Mouse (Mus musculus): Measurements from ENCODE around the gene Dnm3. TPM values are rescaled to one million over a fixed set of nuclear protein-coding genes. Genes with fewer than 3 reads are reported as not detected.

Gene Dnm3
- total RNA-seq, 4 experiments from 2014 or later = 4.6 to 7.6 (median 6.2) TPM

- DNase-seq (ENCODE audit: low spot score in 2 of 2) = no peak
These were observed 225.0 kb downstream of the Dnm3 start for GRCm38 (mm10) chr1:162252869-162253268.

- DNase-seq (ENCODE audit: low spot score in 2 of 2) = no peak
These were observed 230.6 kb downstream of the Dnm3 start for GRCm38 (mm10) chr1:162247216-162247615.

GRCm38 (mm10) chr1:162243651-162243990 lies 234.2 kb downstream of the Dnm3 start:
- no peak for DNase-seq (ENCODE audit: low spot score in 2 of 2)

DNA sequence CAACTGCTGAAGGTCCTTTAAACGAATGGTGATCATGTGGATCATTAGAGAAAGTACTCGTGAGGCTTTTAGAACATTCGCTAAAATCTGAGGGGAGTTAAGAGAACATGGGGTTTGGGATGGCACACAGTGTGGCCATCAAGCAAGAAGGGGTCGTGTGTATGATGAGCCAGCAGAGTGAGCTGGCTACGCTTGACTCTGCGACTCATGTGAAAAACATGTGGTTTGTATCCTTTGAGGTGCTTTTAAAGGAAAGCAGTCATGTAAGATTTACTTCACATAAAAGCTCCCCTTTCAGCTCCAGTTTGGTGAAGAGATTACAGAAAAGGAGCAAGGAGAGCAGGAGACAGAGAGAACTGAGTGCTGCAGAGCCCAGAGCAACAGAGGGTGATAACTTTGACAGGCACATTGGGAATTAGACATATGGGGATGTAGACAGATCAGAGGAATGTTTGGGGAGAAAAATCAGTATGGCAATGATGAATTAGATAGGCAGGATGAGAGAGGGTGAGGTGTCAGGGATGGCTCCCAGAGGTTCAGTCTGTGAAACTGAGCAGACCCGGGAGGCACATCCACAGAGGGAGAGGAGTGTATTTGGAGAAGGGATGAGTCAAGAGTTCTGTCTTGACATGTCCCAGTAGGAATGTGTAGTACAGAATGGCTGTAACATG lies 234.7 kb downstream of the Dnm3 start:
- no peak for DNase-seq (ENCODE audit: low spot score in 2 of 2)

DNA sequence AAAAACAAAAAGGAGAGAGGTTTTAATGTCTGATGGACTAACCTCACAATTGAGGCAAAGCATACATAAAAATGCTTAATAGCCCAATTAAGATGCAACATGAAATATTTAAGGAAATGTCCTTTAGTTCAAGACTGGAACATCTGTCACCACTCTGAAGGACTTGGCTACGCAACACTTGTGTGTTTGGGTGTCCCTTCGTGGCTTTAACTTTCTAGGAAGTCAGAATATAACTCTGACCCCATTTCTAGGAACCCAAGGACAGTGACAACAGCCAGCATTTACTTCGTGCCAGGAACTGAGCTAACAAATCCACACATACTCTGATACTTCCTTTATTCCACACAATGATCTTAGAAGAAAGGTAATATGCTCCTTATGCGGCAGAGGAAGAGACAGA lies 237.1 kb downstream of the Dnm3 start:
- no peak for DNase-seq (ENCODE audit: low spot score in 2 of 2)

- DNase-seq (ENCODE audit: low spot score in 2 of 2) = no peak
These were observed 239.2 kb downstream of the Dnm3 start for GRCm38 (mm10) chr1:162238646-162239045.

GRCm38 (mm10) chr1:162236624-162237159 lies 241.1 kb downstream of the Dnm3 start:
- DNase-seq (ENCODE audit: low spot score in 2 of 2) = no peak

DNA sequence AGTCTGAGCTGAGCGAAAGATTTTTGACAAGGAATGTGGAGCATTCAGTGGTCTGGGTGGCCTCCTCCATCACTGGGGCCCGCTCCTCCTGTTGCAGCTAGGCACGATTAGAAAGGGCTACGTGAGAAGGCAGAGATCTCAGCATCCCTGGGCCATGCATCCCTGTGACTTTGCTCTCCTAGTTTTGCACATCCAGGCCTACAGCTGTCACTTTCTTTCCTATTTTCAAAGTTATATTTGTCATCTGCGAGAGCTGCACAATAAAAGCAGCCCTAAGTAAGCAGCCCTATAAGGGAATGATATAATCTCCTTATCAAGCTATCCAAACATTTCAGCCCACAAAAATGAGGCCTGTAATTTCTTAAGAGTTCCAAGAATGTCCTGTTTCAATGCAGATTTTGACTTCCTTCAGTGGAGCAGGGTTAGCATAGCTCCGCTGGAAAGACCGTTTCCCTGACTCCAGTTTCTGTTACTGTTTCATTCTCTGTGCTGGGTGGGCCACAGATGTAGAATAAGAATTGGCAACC lies 252.2 kb downstream of the Dnm3 start:
- DNase-seq (ENCODE audit: low spot score in 2 of 2) = no peak

- DNase-seq (ENCODE audit: low spot score in 2 of 2) = no peak
These were observed 252.8 kb downstream of the Dnm3 start for GRCm38 (mm10) chr1:162224817-162225605.

- DNase-seq (ENCODE audit: low spot score in 2 of 2) = no peak
These were observed 253.8 kb downstream of the Dnm3 start for GRCm38 (mm10) chr1:162224061-162224460.

GRCm38 (mm10) chr1:162223258-162223940 lies 254.4 kb downstream of the Dnm3 start:
- DNase-seq (ENCODE audit: low spot score in 2 of 2) = no peak

DNA sequence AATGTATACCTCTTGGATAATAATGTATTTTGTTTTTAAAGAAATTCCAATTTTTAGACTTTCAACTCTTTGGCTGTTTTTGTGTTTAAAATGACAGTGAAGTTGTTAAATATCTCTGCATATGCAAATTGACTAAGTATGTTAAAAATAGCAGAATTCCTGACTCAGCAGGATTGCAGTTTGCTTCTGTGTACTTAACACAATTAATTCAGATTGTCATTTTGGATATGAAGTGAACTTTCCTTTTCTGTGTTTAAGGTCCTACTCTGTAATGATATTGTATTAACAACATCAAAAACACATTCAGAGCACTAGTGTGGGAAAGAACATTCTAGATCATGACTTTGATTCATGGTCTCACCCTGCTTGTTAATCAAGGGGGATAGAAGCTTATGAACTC lies 255.5 kb downstream of the Dnm3 start:
- DNase-seq (ENCODE audit: low spot score in 2 of 2) = no peak

GRCm38 (mm10) chr1:162221801-162222301 lies 256.0 kb downstream of the Dnm3 start:
- DNase-seq (ENCODE audit: low spot score in 2 of 2) = no peak

DNA sequence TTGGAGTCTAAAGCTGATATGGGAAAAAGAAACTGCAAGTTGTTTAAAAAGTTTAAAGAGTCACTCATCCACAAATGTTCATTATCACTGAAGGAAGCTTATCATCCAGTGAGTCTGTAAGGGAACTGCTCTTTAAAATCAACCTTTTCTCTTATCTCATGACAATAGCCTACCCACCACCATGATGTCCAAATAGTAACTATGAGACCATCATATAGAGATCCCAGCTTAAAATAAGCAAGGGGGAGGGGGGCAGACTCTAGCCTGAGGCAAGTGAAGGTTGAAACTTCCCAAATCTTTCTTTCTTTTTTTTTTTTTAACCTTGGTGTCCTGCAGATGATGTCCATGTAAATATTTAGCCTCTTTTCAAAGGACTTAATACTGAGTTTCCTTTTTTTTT lies 256.9 kb downstream of the Dnm3 start:
- no peak for DNase-seq (ENCODE audit: low spot score in 2 of 2)

- no peak for DNase-seq (ENCODE audit: low spot score in 2 of 2)
These were observed 258.1 kb downstream of the Dnm3 start for GRCm38 (mm10) chr1:162219781-162220180.

- DNase-seq (ENCODE audit: low spot score in 2 of 2) = no peak
These were observed 259.2 kb downstream of the Dnm3 start for GRCm38 (mm10) chr1:162218530-162219180.

- peak; percentile 56 to 64 for DNase-seq (ENCODE audit: low spot score in 2 of 2)
These were observed 260.4 kb downstream of the Dnm3 start for GRCm38 (mm10) chr1:162217340-162217974.

DNA sequence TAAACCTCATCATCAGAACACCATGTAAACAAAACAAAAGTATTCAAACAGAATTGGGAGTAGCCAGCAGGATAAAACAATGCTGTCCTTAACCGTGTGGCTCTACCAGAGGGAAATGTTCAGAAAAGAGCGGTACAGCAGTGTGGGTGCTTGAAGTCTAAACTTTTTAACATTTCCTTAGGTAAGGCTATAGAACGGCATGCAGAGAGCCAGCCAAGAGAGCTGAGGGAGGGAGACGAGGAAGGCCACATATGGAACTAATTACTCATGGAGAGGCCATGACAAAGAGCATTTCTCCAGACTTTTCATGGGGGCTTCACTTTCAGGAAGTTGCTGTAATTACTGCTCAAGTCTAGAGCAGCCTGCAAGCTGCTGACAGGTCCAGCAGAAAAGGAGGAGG lies 261.2 kb downstream of the Dnm3 start:
- DNase-seq (ENCODE audit: low spot score in 2 of 2) = no peak

- no peak for DNase-seq (ENCODE audit: low spot score in 2 of 2)
These were observed 262.1 kb downstream of the Dnm3 start for GRCm38 (mm10) chr1:162215743-162216142.

DNA sequence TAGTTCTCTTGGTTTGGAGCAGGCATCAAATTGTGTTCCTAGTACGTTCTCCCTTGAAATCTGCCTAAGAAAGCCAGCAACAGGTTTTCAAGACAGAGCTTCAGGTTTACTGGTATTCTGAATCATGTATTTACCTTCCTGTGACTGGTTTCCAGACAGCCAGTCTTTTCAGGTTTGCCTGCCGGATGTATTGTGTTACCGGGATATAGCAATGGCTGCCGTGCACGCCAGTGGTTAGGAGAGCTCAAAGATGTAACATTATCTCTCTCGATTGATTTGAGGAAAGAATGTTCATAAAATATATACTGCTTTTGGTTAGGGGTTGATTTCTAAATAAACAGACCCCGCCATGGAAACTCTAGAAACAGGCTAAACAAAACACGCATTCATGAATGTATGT lies 264.8 kb downstream of the Dnm3 start:
- DNase-seq (ENCODE audit: low spot score in 2 of 2) = no peak

DNA sequence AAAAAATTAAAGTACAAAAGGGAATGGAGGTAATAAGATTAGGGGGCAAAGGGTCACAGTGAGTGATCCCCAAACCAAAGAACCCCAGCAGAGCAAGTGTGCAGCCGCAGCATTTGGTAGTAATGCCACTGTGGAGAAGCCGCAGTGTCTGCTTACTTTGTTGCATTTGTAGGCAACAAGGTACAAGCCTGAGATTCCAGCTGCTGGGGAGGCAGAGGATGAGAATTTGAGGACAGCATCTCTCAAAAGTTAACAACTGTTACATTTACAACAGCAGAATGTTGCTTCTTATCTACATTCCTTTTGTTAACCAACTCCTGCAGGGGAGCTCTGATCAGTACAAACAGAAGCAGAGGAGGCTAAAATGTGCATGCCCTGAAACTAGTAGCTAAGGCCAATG lies 267.3 kb downstream of the Dnm3 start:
- DNase-seq (ENCODE audit: low spot score in 2 of 2) = no peak

Data from gastrocnemius, adult 8-10 months (tissue).